ENCODE assay signal across 11 mouse cellular contexts in genomic region chr17:35173329-35173728, GRCm38 (mm10). TPM values are rescaled to one million over a fixed set of nuclear protein-coding genes. Genes with fewer than 3 reads are reported as not detected.
DNase-seq lines count a peak whose midpoint lies in the region; ATAC-seq lines count a peak whose summit lies in the region.
"Had no signal": no experiment of that assay in that cellular context is flagged by ENCODE, and none has a peak within 500 bp of the region (broad histone marks: within the 10 kb centered on the region; RNA-seq: fewer than 3 reads in every experiment).

No protein-coding gene starts in this region.

- DNase-seq in thymus, postnatal 0 days (ENCODE audit: low spot score): peak; percentile 48
- DNase-seq in thymus, postnatal 14 days: no peak
- DNase-seq in retina, embryonic 14.5 days (ENCODE audit: low spot score): no peak
- no peak for DNase-seq in adrenal gland, postnatal 10 days
- DNase-seq: heart, postnatal 14 days; liver, embryonic 13.5 days had no signal

- no peak for ATAC-seq in intestine, embryonic 16.5 days
- ATAC-seq in intestine, embryonic 15.5 days: no peak
- peak; percentile 74 for ATAC-seq in inflammation-experienced regulatory T-cells, adult 6 months

- 69% methylated on average over 3 of the region's 3 CpGs for WGBS in intestine, embryonic 16.5 days
- WGBS in intestine, embryonic 15.5 days: 77% methylated on average over 3 of the region's 3 CpGs

- H3K36me3 ChIP-seq in intestine, embryonic 16.5 days (ENCODE audit: control insufficient read depth, insufficient read depth, low read length): no peaks in the 10 kb centered on the region
- no peaks in the 10 kb centered on the region for H3K36me3 ChIP-seq in intestine, embryonic 15.5 days
- H3K36me3 ChIP-seq: G1E; liver, embryonic 13.5 days had no signal

- H3K9ac ChIP-seq in intestine, embryonic 16.5 days (ENCODE audit: low read depth, low read length): 0 out of 2 replicates have a peak overlapping the region, but pooled peaks have one; percentile 19
- no peak overlapping the region for H3K9ac ChIP-seq in intestine, embryonic 15.5 days
- H3K9ac ChIP-seq: liver, embryonic 13.5 days had no signal

- no peak overlapping the region for H3K4me3 ChIP-seq in intestine, embryonic 16.5 days (ENCODE audit: low read length)
- H3K4me3 ChIP-seq in intestine, embryonic 15.5 days (replicated peaks): no peak overlapping the region
- H3K4me3 ChIP-seq: liver, embryonic 13.5 days had no signal

- no peaks in the 10 kb centered on the region for H3K27me3 ChIP-seq in intestine, embryonic 16.5 days (replicated peaks; ENCODE audit: control insufficient read depth, insufficient read depth, low read length)
- no peaks in the 10 kb centered on the region for H3K27me3 ChIP-seq in intestine, embryonic 15.5 days (replicated peaks)
- H3K27me3 ChIP-seq: liver, embryonic 13.5 days had no signal

- 0 out of 2 replicates have a peak overlapping the region, but pooled peaks have one; percentile 33 for H3K27ac ChIP-seq in intestine, embryonic 16.5 days (ENCODE audit: low read length)
- no peak overlapping the region for H3K27ac ChIP-seq in intestine, embryonic 15.5 days

- H3K9me3 ChIP-seq in intestine, embryonic 16.5 days (ENCODE audit: control insufficient read depth, low read length): no peaks in the 10 kb centered on the region
- H3K9me3 ChIP-seq in intestine, embryonic 15.5 days: no peaks in the 10 kb centered on the region
- H3K9me3 ChIP-seq: G1E; liver, embryonic 13.5 days had no signal

- H3K4me1 ChIP-seq in intestine, embryonic 16.5 days (ENCODE audit: control insufficient read depth, insufficient read depth, low read length): 0 out of 2 replicates have a peak, but pooled peaks cover 2% of the 10 kb centered on the region
- 0 out of 2 replicates have a peak, but pooled peaks cover 2% of the 10 kb centered on the region for H3K4me1 ChIP-seq in intestine, embryonic 15.5 days (replicated peaks)
- H3K4me1 ChIP-seq: liver, embryonic 13.5 days had no signal

- no peak overlapping the region for H3K4me2 ChIP-seq in intestine, embryonic 16.5 days (ENCODE audit: low read depth, low read length)
- no peak overlapping the region for H3K4me2 ChIP-seq in intestine, embryonic 15.5 days (replicated peaks)
- H3K4me2 ChIP-seq: liver, embryonic 13.5 days had no signal

RNA-seq across cellular contexts. Expression of gene Aif1, which starts 2.5 kb away (rescaled TPM):
- polyA plus RNA-seq in intestine, embryonic 16.5 days (2015; fragmentation: Nextera tagmentation; extraction: Ambion mirVana): 17.4 and 19.4 TPM in 2 replicates
- polyA plus RNA-seq in intestine, embryonic 15.5 days (2015; fragmentation: Nextera tagmentation; extraction: Ambion mirVana): 20.6 and 21.7 TPM in 2 replicates
- 45.2 and 47.2 TPM in 2 replicates for polyA plus RNA-seq in thymus, postnatal 0 days (2015; fragmentation: Nextera tagmentation; extraction: Ambion mirVana)
- 1 to 10 TPM in 2 of 3 experiments, under 1 TPM in 1; 0.79 to 5.4 (median 2.1) TPM for polyA plus RNA-seq in inflammation-experienced regulatory T-cells, adult 6 months (2017; shearing (Covaris generic))
- 1 to 10 TPM; 6.6 to 6.8 TPM for total RNA-seq in adrenal gland, postnatal 10 days (2021)

RNA-seq across cellular contexts. Expression of gene Prrc2a, which starts 8.6 kb away (rescaled TPM):
- polyA plus RNA-seq in intestine, embryonic 16.5 days (2015; fragmentation: Nextera tagmentation; extraction: Ambion mirVana): 103 TPM in 2 replicates
- polyA plus RNA-seq in intestine, embryonic 15.5 days (2015; fragmentation: Nextera tagmentation; extraction: Ambion mirVana): 125 and 131 TPM in 2 replicates
- polyA plus RNA-seq in thymus, postnatal 0 days (2015; fragmentation: Nextera tagmentation; extraction: Ambion mirVana): 81.3 and 113 TPM in 2 replicates
- polyA plus RNA-seq in inflammation-experienced regulatory T-cells, adult 6 months (2017; shearing (Covaris generic)): 100 to 1,000 TPM in 1 of 3 experiments, 10 to 100 TPM in 2; 47.1 to 105 (median 47.2) TPM
- total RNA-seq in adrenal gland, postnatal 10 days (2021): 100 to 1,000 TPM; 182 to 212 TPM

RNA-seq across cellular contexts. Expression of gene Lst1, which starts 14.9 kb away (rescaled TPM):
- polyA plus RNA-seq in intestine, embryonic 16.5 days (2015; fragmentation: Nextera tagmentation; extraction: Ambion mirVana): 16.9 and 17.1 TPM in 2 replicates
- polyA plus RNA-seq in intestine, embryonic 15.5 days (2015; fragmentation: Nextera tagmentation; extraction: Ambion mirVana): 18.9 and 19.4 TPM in 2 replicates
- 35.3 and 41.8 TPM in 2 replicates for polyA plus RNA-seq in thymus, postnatal 0 days (2015; fragmentation: Nextera tagmentation; extraction: Ambion mirVana)
- polyA plus RNA-seq in inflammation-experienced regulatory T-cells, adult 6 months (2017; shearing (Covaris generic)): 10 to 100 TPM in 1 of 3 experiments, 1 to 10 TPM in 2; 6.4 to 11.2 (median 8.8) TPM
- 10 to 100 TPM in 1 of 2 experiments, 1 to 10 TPM in 1; 10.0 to 10.5 TPM for total RNA-seq in adrenal gland, postnatal 10 days (2021)

RNA-seq across cellular contexts. Expression of gene Ltb, which starts 20.9 kb away (rescaled TPM):
- polyA plus RNA-seq in intestine, embryonic 16.5 days (2015; fragmentation: Nextera tagmentation; extraction: Ambion mirVana): 4.4 and 4.7 TPM in 2 replicates
- polyA plus RNA-seq in intestine, embryonic 15.5 days (2015; fragmentation: Nextera tagmentation; extraction: Ambion mirVana): 5.0 and 5.2 TPM in 2 replicates
- polyA plus RNA-seq in thymus, postnatal 0 days (2015; fragmentation: Nextera tagmentation; extraction: Ambion mirVana): 144 and 167 TPM in 2 replicates
- polyA plus RNA-seq in inflammation-experienced regulatory T-cells, adult 6 months (2017; shearing (Covaris generic)): 100 to 1,000 TPM; 112 to 242 (median 186) TPM
- total RNA-seq in adrenal gland, postnatal 10 days (2021): 10 to 100 TPM; 11.5 to 12.6 TPM

RNA-seq across cellular contexts. Expression of gene Tnf, which starts 28.5 kb away (rescaled TPM):
- 0.18 and 0.23 TPM in 2 replicates for polyA plus RNA-seq in intestine, embryonic 16.5 days (2015; fragmentation: Nextera tagmentation; extraction: Ambion mirVana)
- polyA plus RNA-seq in intestine, embryonic 15.5 days (2015; fragmentation: Nextera tagmentation; extraction: Ambion mirVana): 0.19 TPM in 1 of 2 replicates, not detected in the other
- polyA plus RNA-seq in thymus, postnatal 0 days (2015; fragmentation: Nextera tagmentation; extraction: Ambion mirVana): 4.2 and 5.7 TPM in 2 replicates
- 10 to 100 TPM; 20.9 to 28.8 (median 24.9) TPM for polyA plus RNA-seq in inflammation-experienced regulatory T-cells, adult 6 months (2017; shearing (Covaris generic))
- 1 to 10 TPM; 1.3 to 1.4 TPM for total RNA-seq in adrenal gland, postnatal 10 days (2021)
- total RNA-seq: layer of hippocampus, adult 18-20 months had no signal
